Mouse (Mus musculus): Measurements from ENCODE around the gene Tspan32. TPM values are rescaled to one million over a fixed set of nuclear protein-coding genes. Genes with fewer than 3 reads are reported as not detected.

Gene Tspan32
- polyA plus RNA-seq, 1 experiment: not detected

- TF ChIP-seq POLR2A (IDR thresholded peaks at IDR 0.05; ENCODE audit: insufficient read depth, low read depth, low read length) (no peak), CTCF (IDR thresholded peaks at IDR 0.05; ENCODE audit: insufficient read depth, low read depth, low read length) (no peak)
- WGBS: 95% methylated on average over 2 of the region's 2 CpGs
- no peak overlapping the region for H3K27ac ChIP-seq (ENCODE audit: insufficient read depth, low read depth, low read length)
- H3K4me1 ChIP-seq (ENCODE audit: control insufficient read depth, insufficient read depth, low read length): peaks cover 22% of the 10 kb centered on the region
- no peak overlapping the region for H3K4me3 ChIP-seq (ENCODE audit: insufficient read depth, low read depth, low read length)
These were observed 1.4 kb downstream of the Tspan32 start for GRCm38 (mm10) chr7:143006097-143006755.

- Histone ChIP-seq H3K4me3 (ENCODE audit: insufficient read depth, low read depth, low read length) (no peak overlapping the region), H3K27ac (ENCODE audit: insufficient read depth, low read depth, low read length) (no peak overlapping the region), H3K4me1 (ENCODE audit: control insufficient read depth, insufficient read depth, low read length) (peaks cover 22% of the 10 kb centered on the region)
- TF ChIP-seq POLR2A (IDR thresholded peaks at IDR 0.05; ENCODE audit: insufficient read depth, low read depth, low read length) (no peak), CTCF (IDR thresholded peaks at IDR 0.05; ENCODE audit: insufficient read depth, low read depth, low read length) (no peak)
- WGBS: 94% methylated on average over 8 of the region's 8 CpGs
These were observed 2.1 kb downstream of the Tspan32 start for GRCm38 (mm10) chr7:143006756-143007598.

GRCm38 (mm10) chr7:143007599-143008369, 2.9 kb downstream of the Tspan32 start:
- Histone ChIP-seq H3K4me3 (ENCODE audit: insufficient read depth, low read depth, low read length) (no peak overlapping the region), H3K4me1 (ENCODE audit: control insufficient read depth, insufficient read depth, low read length) (peaks cover 27% of the 10 kb centered on the region), H3K27ac (ENCODE audit: insufficient read depth, low read depth, low read length) (0 out of 2 replicates have a peak overlapping the region, but pooled peaks have one; percentile 80)
- TF ChIP-seq CTCF (IDR thresholded peaks at IDR 0.05; ENCODE audit: insufficient read depth, low read depth, low read length) (peak; percentile 82), POLR2A (IDR thresholded peaks at IDR 0.05; ENCODE audit: insufficient read depth, low read depth, low read length) (no peak)
- 38% methylated on average over 17 of the region's 17 CpGs for WGBS

DNA sequence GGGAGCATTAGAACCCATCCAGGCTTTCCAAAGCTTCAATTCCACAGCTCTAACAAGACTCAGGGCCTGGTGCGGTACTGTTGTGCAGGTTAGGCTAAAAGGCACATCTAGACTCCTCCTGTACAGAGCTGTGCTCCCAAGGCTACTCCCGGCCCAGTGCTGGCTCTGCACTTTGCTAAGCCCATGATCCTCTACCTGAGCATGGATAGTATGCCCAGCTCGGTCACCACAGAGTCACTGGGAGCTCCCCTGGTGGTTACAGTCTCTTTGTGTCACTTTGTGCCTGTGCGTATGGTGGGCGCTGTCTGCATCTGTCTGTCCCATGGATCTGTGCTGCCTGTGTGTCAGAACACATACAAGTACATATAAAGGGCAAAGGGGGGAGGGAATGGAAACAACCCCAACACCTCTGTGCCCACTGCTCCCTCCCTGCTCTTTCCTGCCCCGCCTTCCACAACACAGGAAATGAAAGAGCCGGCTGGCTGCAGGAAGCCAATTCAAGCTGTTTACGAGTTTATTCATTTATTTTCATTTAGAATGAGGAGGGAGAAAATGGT, 3.6 kb downstream of the Tspan32 start:
- Histone ChIP-seq H3K27ac (ENCODE audit: insufficient read depth, low read depth, low read length) (peak overlapping the region; percentile 80), H3K4me3 (ENCODE audit: insufficient read depth, low read depth, low read length) (no peak overlapping the region), H3K4me1 (ENCODE audit: control insufficient read depth, insufficient read depth, low read length) (peaks cover 30% of the 10 kb centered on the region)
- 50% methylated on average over 8 of the region's 8 CpGs for WGBS
- TF ChIP-seq CTCF (IDR thresholded peaks at IDR 0.05; ENCODE audit: insufficient read depth, low read depth, low read length): no peak
- no peak for TF ChIP-seq POLR2A (IDR thresholded peaks at IDR 0.05; ENCODE audit: insufficient read depth, low read depth, low read length)

DNA sequence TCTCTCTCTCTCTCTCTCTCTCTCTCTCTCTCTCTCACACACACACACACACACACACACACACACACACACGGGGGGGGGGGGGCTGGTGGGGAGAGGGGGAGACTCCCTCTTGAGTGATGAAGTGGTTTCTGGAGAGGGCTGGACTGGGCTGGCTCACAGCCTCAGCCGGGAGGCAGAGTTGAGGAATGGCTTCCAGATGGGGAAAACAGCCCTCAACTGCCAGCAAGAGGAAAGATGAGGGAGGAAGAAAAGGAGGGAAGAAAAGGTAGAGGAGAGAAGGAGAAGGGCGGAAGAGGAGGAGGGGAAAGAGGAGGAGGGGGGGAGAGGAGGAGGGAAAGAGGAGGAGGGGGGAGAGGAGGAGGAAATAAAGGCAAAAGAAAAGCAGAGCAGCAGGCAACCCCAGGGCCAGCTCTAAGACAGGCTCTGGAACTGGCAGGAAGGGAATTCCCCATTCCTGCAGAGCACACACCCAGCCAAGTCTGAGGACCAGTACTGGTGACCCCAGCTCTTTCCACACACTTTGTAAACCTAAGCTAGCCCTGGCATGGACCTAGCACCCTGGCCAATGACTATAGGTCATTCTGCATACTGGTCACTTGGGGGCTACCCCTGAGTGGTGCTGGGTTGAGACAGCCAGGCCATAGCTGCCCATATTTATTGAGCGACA, 4.3 kb downstream of the Tspan32 start:
- Histone ChIP-seq H3K27ac (ENCODE audit: insufficient read depth, low read depth, low read length) (no peak overlapping the region), H3K4me1 (ENCODE audit: control insufficient read depth, insufficient read depth, low read length) (peaks cover 36% of the 10 kb centered on the region), H3K4me3 (ENCODE audit: insufficient read depth, low read depth, low read length) (no peak overlapping the region)
- TF ChIP-seq POLR2A (IDR thresholded peaks at IDR 0.05; ENCODE audit: insufficient read depth, low read depth, low read length): no peak
- TF ChIP-seq CTCF (IDR thresholded peaks at IDR 0.05; ENCODE audit: insufficient read depth, low read depth, low read length): no peak
- 60% methylated on average over 3 of the region's 4 CpGs for WGBS

DNA sequence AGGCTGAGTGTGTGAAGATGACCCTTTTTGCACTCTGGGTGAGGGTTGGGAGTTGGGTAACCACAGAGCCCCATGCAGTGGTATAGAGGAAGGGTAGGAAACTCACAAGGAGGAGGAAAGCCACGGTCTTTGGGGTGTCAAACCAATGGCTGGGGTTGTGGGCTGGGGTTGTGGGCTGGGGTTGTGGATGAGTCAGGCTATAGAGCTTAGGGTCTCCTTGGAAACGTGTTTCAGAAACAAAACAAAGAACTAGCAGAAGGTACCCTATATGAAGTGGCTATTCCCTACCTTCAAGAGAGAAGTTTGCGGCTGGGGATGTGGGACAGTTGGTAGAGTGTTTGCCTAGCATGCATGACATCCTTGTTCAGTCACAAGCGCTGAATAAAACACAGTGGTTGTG, 5.2 kb downstream of the Tspan32 start:
- no peak for TF ChIP-seq CTCF (IDR thresholded peaks at IDR 0.05; ENCODE audit: insufficient read depth, low read depth, low read length)
- no peak for TF ChIP-seq POLR2A (IDR thresholded peaks at IDR 0.05; ENCODE audit: insufficient read depth, low read depth, low read length)
- Histone ChIP-seq H3K4me1 (ENCODE audit: control insufficient read depth, insufficient read depth, low read length) (peaks cover 40% of the 10 kb centered on the region), H3K27ac (ENCODE audit: insufficient read depth, low read depth, low read length) (no peak overlapping the region), H3K4me3 (ENCODE audit: insufficient read depth, low read depth, low read length) (no peak overlapping the region)
- WGBS: 82% methylated on average over 4 of the region's 4 CpGs

DNA sequence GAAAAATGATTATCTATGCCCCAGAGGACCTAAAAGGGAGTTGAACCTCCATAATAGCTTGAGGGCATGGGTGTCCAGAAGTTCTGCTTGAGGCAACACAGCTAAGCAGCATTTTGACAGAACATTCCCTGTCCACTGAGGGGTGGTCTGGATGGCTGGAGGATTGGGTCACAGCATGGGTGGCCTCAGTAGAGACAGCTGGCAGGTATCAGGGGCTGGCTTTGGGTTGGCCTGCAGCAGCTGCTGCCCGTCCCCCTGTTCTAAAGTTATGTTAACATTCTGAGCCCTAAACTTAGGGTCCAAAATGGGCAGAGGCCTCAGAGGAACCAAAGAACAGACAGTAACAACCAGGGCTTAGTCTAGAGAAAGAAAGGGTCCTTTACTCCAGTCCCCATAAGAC, 6.4 kb downstream of the Tspan32 start:
- WGBS: 94% methylated on average over 1 of the region's 1 CpGs

DNA sequence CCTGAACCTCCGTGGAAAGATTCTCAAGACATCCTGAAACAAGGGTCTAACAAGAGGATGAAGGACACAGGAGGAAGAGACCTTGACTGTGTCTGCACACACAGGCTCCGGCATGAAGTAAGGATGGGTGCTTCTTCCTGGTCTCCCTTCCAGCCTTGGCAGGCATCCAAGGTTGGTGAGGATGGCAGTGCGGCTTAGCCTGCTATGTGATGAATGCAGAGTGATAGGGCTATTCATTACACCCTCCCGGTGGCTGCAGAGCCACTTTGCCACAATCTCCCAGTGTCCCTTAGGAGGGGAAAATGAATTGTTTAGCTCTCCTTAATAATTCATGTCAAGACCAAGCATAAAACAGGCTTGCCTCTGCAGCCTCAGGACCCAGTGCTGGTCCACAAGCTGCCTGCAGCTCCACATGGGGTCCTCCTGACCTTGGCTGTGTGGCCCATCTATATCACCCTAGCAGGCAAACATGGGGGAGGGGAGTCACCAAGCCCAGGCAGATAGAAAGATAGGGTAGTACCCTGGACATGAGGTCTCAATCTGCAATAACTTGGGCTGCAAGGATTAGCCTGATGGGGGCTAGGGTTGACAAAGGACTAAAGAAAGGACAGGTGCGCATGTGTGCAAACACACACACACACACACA, 7.5 kb downstream of the Tspan32 start:
- Histone ChIP-seq H3K4me3 (ENCODE audit: insufficient read depth, low read depth, low read length) (no peak overlapping the region), H3K4me1 (ENCODE audit: control insufficient read depth, insufficient read depth, low read length) (peaks cover 58% of the 10 kb centered on the region), H3K27ac (ENCODE audit: insufficient read depth, low read depth, low read length) (no peak overlapping the region)
- no peak for TF ChIP-seq POLR2A (IDR thresholded peaks at IDR 0.05; ENCODE audit: insufficient read depth, low read depth, low read length)
- no peak for TF ChIP-seq CTCF (IDR thresholded peaks at IDR 0.05; ENCODE audit: insufficient read depth, low read depth, low read length)
- WGBS: 61% methylated on average over 5 of the region's 5 CpGs

More for the DNA sequence above, 6.4 kb downstream of the Tspan32 start:
- H3K27ac ChIP-seq (ENCODE audit: insufficient read depth, low read depth, low read length): no peak overlapping the region
- H3K4me3 ChIP-seq (ENCODE audit: insufficient read depth, low read depth, low read length): no peak overlapping the region
- peaks cover 49% of the 10 kb centered on the region for H3K4me1 ChIP-seq (ENCODE audit: control insufficient read depth, insufficient read depth, low read length)
- TF ChIP-seq POLR2A (IDR thresholded peaks at IDR 0.05; ENCODE audit: insufficient read depth, low read depth, low read length): no peak
- TF ChIP-seq CTCF (IDR thresholded peaks at IDR 0.05; ENCODE audit: insufficient read depth, low read depth, low read length): no peak
